Mouse (Mus musculus): ENCODE measurements around the gene Sdhc. TPM values are rescaled to one million over a fixed set of nuclear protein-coding genes. Genes with fewer than 3 reads are reported as not detected.

Sdhc gene
- 135 TPM for polyA plus RNA-seq (2014; fragmentation: Illumina TruSeq; extraction: RNeasy Lipid Tissue Mini Kit (QIAGEN cat#74804); ENCODE audit: low read depth, low replicate concordance)

DNA sequence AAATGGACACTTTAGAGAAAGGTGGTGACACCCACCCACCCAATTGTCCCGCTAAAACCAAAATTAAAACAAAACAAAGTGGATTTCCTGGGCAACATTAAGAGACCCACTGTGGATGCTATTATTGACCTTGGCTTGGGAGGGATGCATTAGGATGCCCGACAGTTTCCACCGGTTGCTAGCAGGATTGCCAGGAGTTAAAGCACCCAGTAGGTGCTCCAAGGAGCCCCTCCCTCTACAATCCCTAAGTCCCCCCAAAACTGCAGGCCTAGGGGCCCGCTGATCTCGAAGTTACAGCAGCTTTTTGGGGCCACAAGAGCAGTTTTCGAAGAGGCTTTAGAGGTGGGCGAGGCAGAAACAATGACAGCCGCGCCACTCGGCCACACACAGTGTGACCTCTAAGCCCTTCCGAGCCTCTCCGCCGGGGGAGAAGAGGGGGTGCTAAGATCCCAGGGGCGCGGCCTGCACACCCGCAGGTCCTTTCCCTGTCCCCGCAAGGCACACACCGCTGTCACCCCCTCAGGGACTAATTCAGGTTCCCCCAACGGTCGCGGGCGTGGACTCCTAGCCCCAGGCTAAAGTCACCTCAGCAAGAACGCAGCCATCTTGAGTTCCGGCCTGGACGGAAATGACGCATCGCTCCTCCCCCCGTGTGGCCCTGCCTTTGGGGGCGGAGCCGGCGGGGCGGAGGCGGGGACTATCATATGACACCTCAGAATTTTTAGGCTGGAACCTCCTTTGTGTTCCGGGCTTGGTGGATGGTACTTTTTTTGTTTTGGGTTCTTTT, at the start of gene Sdhc, which contains the start of gene Mpz:
Sdhc (minus strand) TSS at position 630 of the 787 bp plus-strand sequence.
Mpz (plus strand) TSS at position 738 of the 787 bp plus-strand sequence.

GRCm38 (mm10) chr1:171195887-171196397, 45.5 kb upstream of the Sdhc start, which contains the start of gene Pcp4l1:
Pcp4l1 (minus strand) TSS chr1:171196268.

DNA sequence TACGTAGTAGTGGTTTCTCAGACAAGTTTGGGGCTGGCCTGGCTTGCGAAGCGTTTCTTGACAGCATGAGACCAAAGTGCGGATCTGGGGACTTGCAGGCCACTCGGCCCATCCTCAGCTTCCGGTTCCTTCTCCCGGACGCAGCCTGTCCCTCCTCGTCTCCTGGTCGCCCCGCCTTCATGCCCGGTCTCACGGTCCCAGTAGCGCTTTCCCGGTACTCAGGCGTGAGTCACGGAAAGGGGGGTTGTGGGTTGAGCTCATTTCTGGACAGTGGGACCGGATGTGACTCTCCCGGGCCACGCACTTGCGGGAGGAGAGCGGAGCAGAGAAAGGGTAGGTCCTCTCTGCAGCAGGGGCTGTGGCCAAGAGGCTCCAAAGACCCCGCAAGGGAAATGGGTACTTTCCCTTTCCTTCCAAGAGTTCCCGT, 36.5 kb downstream of the Sdhc start, which contains the start of gene Cfap126:
Cfap126 (plus strand) TSS at position 46 of the 427 bp plus-strand sequence.

Other genes with a start within 250 kb of the Sdhc start
- gene Fcrlb, start 237.7 kb downstream of the Sdhc start, polyA plus RNA-seq (2014; fragmentation: Illumina TruSeq; extraction: RNeasy Lipid Tissue Mini Kit (QIAGEN cat#74804); ENCODE audit: low read depth, low replicate concordance), result not detected
- 1.1 TPM for gene Fcrla, start 223.0 kb downstream of the Sdhc start, polyA plus RNA-seq (2014; fragmentation: Illumina TruSeq; extraction: RNeasy Lipid Tissue Mini Kit (QIAGEN cat#74804); ENCODE audit: low read depth, low replicate concordance)
- gene Fcgr2b, start 174.1 kb downstream of the Sdhc start, polyA plus RNA-seq (2014; fragmentation: Illumina TruSeq; extraction: RNeasy Lipid Tissue Mini Kit (QIAGEN cat#74804); ENCODE audit: low read depth, low replicate concordance), result 104 TPM
- gene Fcgr4, start 131.7 kb downstream of the Sdhc start, polyA plus RNA-seq (2014; fragmentation: Illumina TruSeq; extraction: RNeasy Lipid Tissue Mini Kit (QIAGEN cat#74804); ENCODE audit: low read depth, low replicate concordance), result 2.0 TPM
- gene Fcgr3, start 85.7 kb downstream of the Sdhc start, polyA plus RNA-seq (2014; fragmentation: Illumina TruSeq; extraction: RNeasy Lipid Tissue Mini Kit (QIAGEN cat#74804); ENCODE audit: low read depth, low replicate concordance), result 42.1 TPM
- 23.4 TPM for gene Cfap126, start 36.7 kb downstream of the Sdhc start, polyA plus RNA-seq (2014; fragmentation: Illumina TruSeq; extraction: RNeasy Lipid Tissue Mini Kit (QIAGEN cat#74804); ENCODE audit: low read depth, low replicate concordance)
- gene Mpz, start 108 bp upstream of the Sdhc start, polyA plus RNA-seq (2014; fragmentation: Illumina TruSeq; extraction: RNeasy Lipid Tissue Mini Kit (QIAGEN cat#74804); ENCODE audit: low read depth, low replicate concordance), result 1.9 TPM
- gene Pcp4l1, start 45.7 kb upstream of the Sdhc start, polyA plus RNA-seq (2014; fragmentation: Illumina TruSeq; extraction: RNeasy Lipid Tissue Mini Kit (QIAGEN cat#74804); ENCODE audit: low read depth, low replicate concordance), result 16.3 TPM
- gene Nr1i3, start 63.4 kb upstream of the Sdhc start, polyA plus RNA-seq (2014; fragmentation: Illumina TruSeq; extraction: RNeasy Lipid Tissue Mini Kit (QIAGEN cat#74804); ENCODE audit: low read depth, low replicate concordance), result not detected
- gene Tomm40l, start 71.9 kb upstream of the Sdhc start, polyA plus RNA-seq (2014; fragmentation: Illumina TruSeq; extraction: RNeasy Lipid Tissue Mini Kit (QIAGEN cat#74804); ENCODE audit: low read depth, low replicate concordance), result 23.7 TPM
- gene Apoa2, start 74.5 kb upstream of the Sdhc start, polyA plus RNA-seq (2014; fragmentation: Illumina TruSeq; extraction: RNeasy Lipid Tissue Mini Kit (QIAGEN cat#74804); ENCODE audit: low read depth, low replicate concordance), result 1.1 TPM
- 58.9 TPM for gene Fcer1g, start 83.8 kb upstream of the Sdhc start, polyA plus RNA-seq (2014; fragmentation: Illumina TruSeq; extraction: RNeasy Lipid Tissue Mini Kit (QIAGEN cat#74804); ENCODE audit: low read depth, low replicate concordance)
- gene Adamts4, start 99.8 kb upstream of the Sdhc start, polyA plus RNA-seq (2014; fragmentation: Illumina TruSeq; extraction: RNeasy Lipid Tissue Mini Kit (QIAGEN cat#74804); ENCODE audit: low read depth, low replicate concordance), result 1.8 TPM
- gene Ndufs2, start 100.8 kb upstream of the Sdhc start, polyA plus RNA-seq (2014; fragmentation: Illumina TruSeq; extraction: RNeasy Lipid Tissue Mini Kit (QIAGEN cat#74804); ENCODE audit: low read depth, low replicate concordance), result 176 TPM
- gene B4galt3, start 119.7 kb upstream of the Sdhc start, polyA plus RNA-seq (2014; fragmentation: Illumina TruSeq; extraction: RNeasy Lipid Tissue Mini Kit (QIAGEN cat#74804); ENCODE audit: low read depth, low replicate concordance), result 40.5 TPM
- gene Ppox, start 130.6 kb upstream of the Sdhc start, polyA plus RNA-seq (2014; fragmentation: Illumina TruSeq; extraction: RNeasy Lipid Tissue Mini Kit (QIAGEN cat#74804); ENCODE audit: low read depth, low replicate concordance), result 43.4 TPM
- gene Usp21, start 137.4 kb upstream of the Sdhc start, polyA plus RNA-seq (2014; fragmentation: Illumina TruSeq; extraction: RNeasy Lipid Tissue Mini Kit (QIAGEN cat#74804); ENCODE audit: low read depth, low replicate concordance), result 28.1 TPM
- gene Ufc1, start 144.4 kb upstream of the Sdhc start, polyA plus RNA-seq (2014; fragmentation: Illumina TruSeq; extraction: RNeasy Lipid Tissue Mini Kit (QIAGEN cat#74804); ENCODE audit: low read depth, low replicate concordance), result 139 TPM
- gene Dedd, start 178.5 kb upstream of the Sdhc start, polyA plus RNA-seq (2014; fragmentation: Illumina TruSeq; extraction: RNeasy Lipid Tissue Mini Kit (QIAGEN cat#74804); ENCODE audit: low read depth, low replicate concordance), result 39.7 TPM
- 95.7 TPM for gene Nit1, start 195.0 kb upstream of the Sdhc start, polyA plus RNA-seq (2014; fragmentation: Illumina TruSeq; extraction: RNeasy Lipid Tissue Mini Kit (QIAGEN cat#74804); ENCODE audit: low read depth, low replicate concordance)
- 72.2 TPM for gene Pfdn2, start 195.1 kb upstream of the Sdhc start, polyA plus RNA-seq (2014; fragmentation: Illumina TruSeq; extraction: RNeasy Lipid Tissue Mini Kit (QIAGEN cat#74804); ENCODE audit: low read depth, low replicate concordance)
- 5.5 TPM for gene Klhdc9, start 210.2 kb upstream of the Sdhc start, polyA plus RNA-seq (2014; fragmentation: Illumina TruSeq; extraction: RNeasy Lipid Tissue Mini Kit (QIAGEN cat#74804); ENCODE audit: low read depth, low replicate concordance)
- 27.6 TPM for gene Nectin4, start 219.5 kb upstream of the Sdhc start, polyA plus RNA-seq (2014; fragmentation: Illumina TruSeq; extraction: RNeasy Lipid Tissue Mini Kit (QIAGEN cat#74804); ENCODE audit: low read depth, low replicate concordance)
- gene Arhgap30, start 238.4 kb upstream of the Sdhc start, polyA plus RNA-seq (2014; fragmentation: Illumina TruSeq; extraction: RNeasy Lipid Tissue Mini Kit (QIAGEN cat#74804); ENCODE audit: low read depth, low replicate concordance), result 6.5 TPM

Data from adipose tissue, adult 10 weeks (tissue).